Mouse (Mus musculus) heart, embryonic 12.5 days (tissue): ENCODE data around the gene Olfr1373. TPM values are rescaled to one million over a fixed set of nuclear protein-coding genes. Genes with fewer than 3 reads are reported as not detected.
"Not testable (repeated sequence)": the region's sequence is repeated elsewhere in the genome, so short reads cannot be mapped to it uniquely, and the experiment has no call there.

Experiments used
- ATAC-seq: fragments of 200-750 bp; cut with Nextera tagmentation; 2 replicates; pipeline ENCODE4 v1.8.0; 2017; ENCODE audit warnings: moderate TSS enrichment, moderate library complexity; ENCODE audit not compliant: insufficient number of reproducible peaks, low FRiP score
- H3K27ac ChIP-seq: fragments of 300-500 bp; sonication (generic); 2 replicates; pipeline ENCODE4 v1.5.1; 2016; ENCODE audit warnings: mild to moderate bottlenecking, moderate library complexity; ENCODE audit not compliant: poor library complexity, severe bottlenecking
- H3K27me3 ChIP-seq: fragments of 300-500 bp; sonication (generic); replicated peaks from 2 replicates; pipeline ENCODE4 v1.6.1; 2016; ENCODE audit warnings: mild to moderate bottlenecking, moderate library complexity
- H3K36me3 ChIP-seq: fragments of 300-500 bp; sonication (generic); 2 replicates; pipeline ENCODE4 v1.6.1; 2016; ENCODE audit warnings: mild to moderate bottlenecking, moderate library complexity
- H3K4me1 ChIP-seq: fragments of 300-500 bp; sonication (generic); replicated peaks from 2 replicates; pipeline ENCODE4 v1.6.1; 2016; ENCODE audit warnings: mild to moderate bottlenecking
- H3K4me2 ChIP-seq: fragments of 300-500 bp; sonication (generic); 2 replicates; pipeline ENCODE4 v1.6.1; 2016; ENCODE audit warnings: mild to moderate bottlenecking, moderate library complexity
- H3K4me3 ChIP-seq: fragments of 300-500 bp; sonication (generic); 2 replicates; pipeline ENCODE4 v1.5.1; 2016; ENCODE audit warnings: mild to moderate bottlenecking
- H3K9ac ChIP-seq: fragments of 300-500 bp; sonication (generic); 2 replicates; pipeline ENCODE4 v1.6.1; 2016; ENCODE audit warnings: mild to moderate bottlenecking, moderate library complexity
- H3K9me3 ChIP-seq: fragments of 300-500 bp; sonication (generic); replicated peaks from 2 replicates; pipeline ENCODE4 v1.6.1; 2016; ENCODE audit warnings: mild to moderate bottlenecking, moderate library complexity
- WGBS: fragments of 180-500 bp; shearing (Covaris S2); methylation state at CpG from one replicate; pipeline ENCODE4 v1.1.7; 2016; 5-methylcytosine and 5-hydroxymethylcytosine counted together
- polyA plus RNA-seq: library from polyadenylated mRNA; unstranded; fragments of >200 nt; fragmentation: Nextera tagmentation; extraction: Ambion mirVana; gene quantifications from 2 replicates; pipeline ENCODE4 v1.2.1, GENCODE M21; 2016

Gene Olfr1373
- not detected in 2 replicates for polyA plus RNA-seq

- ATAC-seq, H3K9me3 ChIP-seq, H3K4me1 ChIP-seq, H3K36me3 ChIP-seq, H3K9ac ChIP-seq, H3K27ac ChIP-seq, H3K27me3 ChIP-seq, H3K4me2 ChIP-seq, H3K4me3 ChIP-seq: not testable (repeated sequence)
- WGBS: 68% methylated on average over 1 of the region's 1 CpGs
These were observed at the start of gene Olfr1373 for GRCm38 (mm10) chr11:52145428-52145827. Olfr1373 (minus strand) TSS chr11:52145528.

GRCm38 (mm10) chr11:52180651-52181050 lies 35.3 kb upstream of the Olfr1373 start:
- H3K4me2 ChIP-seq, H3K27ac ChIP-seq, H3K4me1 ChIP-seq, H3K36me3 ChIP-seq, ATAC-seq, H3K9me3 ChIP-seq, H3K27me3 ChIP-seq, H3K4me3 ChIP-seq, H3K9ac ChIP-seq: not testable (repeated sequence)
- WGBS: 77% methylated on average over 4 of the region's 4 CpGs

GRCm38 (mm10) chr11:52179897-52180296 lies 34.6 kb upstream of the Olfr1373 start:
- not testable (repeated sequence) for H3K4me2 ChIP-seq, ATAC-seq, H3K9me3 ChIP-seq, H3K27ac ChIP-seq, H3K27me3 ChIP-seq, H3K4me1 ChIP-seq, H3K4me3 ChIP-seq, H3K36me3 ChIP-seq, H3K9ac ChIP-seq
- WGBS: 83% methylated on average over 2 of the region's 3 CpGs

- Histone ChIP-seq H3K4me2 (peak overlapping the region; percentile 95), H3K4me1 (peaks cover 13% of the 10 kb centered on the region; the same call in 1 of the 2 replicates), H3K27ac (no peak overlapping the region), H3K27me3 (peaks cover 46% of the 10 kb centered on the region), H3K4me3 (peak overlapping the region; percentile 62), H3K9ac (peak overlapping the region; percentile 74), H3K36me3 (no peaks in the 10 kb centered on the region), H3K9me3 (no peaks in the 10 kb centered on the region)
- WGBS: 14% methylated on average over 12 of the region's 12 CpGs
- ATAC-seq: no peak
These were observed 23.1 kb upstream of the Olfr1373 start for GRCm38 (mm10) chr11:52168461-52168860.

- WGBS: under 1% methylated on average over 35 of the region's 42 CpGs
- Histone ChIP-seq H3K4me2 (peak overlapping the region; percentile 95), H3K4me3 (peak overlapping the region; percentile 62), H3K4me1 (peaks cover 13% of the 10 kb centered on the region; the same call in 1 of the 2 replicates), H3K9ac (peak overlapping the region; percentile 74), H3K27me3 (peaks cover 52% of the 10 kb centered on the region)
- ATAC-seq: peak; percentile 77
- H3K36me3 ChIP-seq, H3K27ac ChIP-seq, H3K9me3 ChIP-seq: not testable (repeated sequence)
These were observed 22.6 kb upstream of the Olfr1373 start for GRCm38 (mm10) chr11:52167901-52168302.

- Histone ChIP-seq H3K36me3 (no peaks in the 10 kb centered on the region), H3K9ac (no peak overlapping the region), H3K27ac (no peak overlapping the region), H3K4me3 (peak overlapping the region; percentile 62), H3K4me1 (peaks cover 13% of the 10 kb centered on the region; the same call in 1 of the 2 replicates), H3K27me3 (peaks cover 50% of the 10 kb centered on the region), H3K4me2 (peak overlapping the region; percentile 95), H3K9me3 (no peaks in the 10 kb centered on the region)
- ATAC-seq: no peak
- 2% methylated on average over 21 of the region's 21 CpGs for WGBS
These were observed 21.8 kb upstream of the Olfr1373 start for GRCm38 (mm10) chr11:52167126-52167525.

GRCm38 (mm10) chr11:52163926-52164325 lies 18.6 kb upstream of the Olfr1373 start:
- Histone ChIP-seq H3K9ac (no peak overlapping the region), H3K27ac (no peak overlapping the region), H3K36me3 (no peaks in the 10 kb centered on the region), H3K4me2 (no peak overlapping the region), H3K27me3 (peaks cover 29% of the 10 kb centered on the region), H3K4me3 (no peak overlapping the region), H3K9me3 (no peaks in the 10 kb centered on the region), H3K4me1 (peaks cover 13% of the 10 kb centered on the region; the same call in 1 of the 2 replicates)
- ATAC-seq: no peak
- WGBS: 20% methylated on average over 10 of the region's 10 CpGs

GRCm38 (mm10) chr11:52143675-52144074 lies 1.7 kb downstream of the Olfr1373 start:
- H3K36me3 ChIP-seq, H3K9ac ChIP-seq, H3K9me3 ChIP-seq, H3K4me3 ChIP-seq, H3K4me2 ChIP-seq, H3K27ac ChIP-seq, H3K27me3 ChIP-seq, H3K4me1 ChIP-seq: not testable (repeated sequence)
- peak; percentile 66; the same call in 1 of the 2 replicates for ATAC-seq
- WGBS: 40% methylated on average over 4 of the region's 4 CpGs

- no peak overlapping the region for H3K4me2 ChIP-seq
- H3K9ac ChIP-seq: no peak overlapping the region
- 86% methylated on average over 7 of the region's 7 CpGs for WGBS
- H3K27me3 ChIP-seq: no peaks in the 10 kb centered on the region
- ATAC-seq: no peak
- no peak overlapping the region for H3K4me3 ChIP-seq
- H3K4me1 ChIP-seq: peaks cover 25% of the 10 kb centered on the region
- H3K27ac ChIP-seq: no peak overlapping the region
- H3K36me3 ChIP-seq: peaks cover 12% of the 10 kb centered on the region
- H3K9me3 ChIP-seq: peaks cover 7% of the 10 kb centered on the region
These were observed 14.8 kb downstream of the Olfr1373 start for GRCm38 (mm10) chr11:52130451-52131068.

GRCm38 (mm10) chr11:52129621-52130450 lies 15.5 kb downstream of the Olfr1373 start:
- no peak for ATAC-seq
- Histone ChIP-seq H3K27ac (peak overlapping the region; percentile 41; the same call in 1 of the 2 replicates), H3K9ac (no peak overlapping the region), H3K36me3 (peaks cover 20% of the 10 kb centered on the region), H3K27me3 (no peaks in the 10 kb centered on the region), H3K4me2 (no peak overlapping the region), H3K4me3 (no peak overlapping the region), H3K4me1 (peaks cover 25% of the 10 kb centered on the region), H3K9me3 (no peaks in the 10 kb centered on the region)
- 66% methylated on average over 10 of the region's 10 CpGs for WGBS

GRCm38 (mm10) chr11:52129171-52129570 lies 16.2 kb downstream of the Olfr1373 start:
- Histone ChIP-seq H3K4me2 (no peak overlapping the region), H3K27ac (peak overlapping the region; percentile 41; the same call in 1 of the 2 replicates), H3K9ac (no peak overlapping the region), H3K4me1 (peaks cover 25% of the 10 kb centered on the region), H3K36me3 (peaks cover 26% of the 10 kb centered on the region), H3K27me3 (no peaks in the 10 kb centered on the region), H3K9me3 (no peaks in the 10 kb centered on the region), H3K4me3 (no peak overlapping the region)
- WGBS: 36% methylated on average over 3 of the region's 3 CpGs
- no peak for ATAC-seq
